Mouse (Mus musculus): Measurements from ENCODE around the gene Cdh23. TPM values are rescaled to one million over a fixed set of nuclear protein-coding genes. Genes with fewer than 3 reads are reported as not detected.
"Not testable (repeated sequence)": the region's sequence is repeated elsewhere in the genome, so short reads cannot be mapped to it uniquely, and the experiment has no call there.

The Cdh23 gene
- total RNA-seq, 1 experiment from 2014 or later = 0.84 TPM

- no peak for ATAC-seq (replicated peaks in 1 of 2; ENCODE audit: insufficient read depth in 1 of 2, low FRiP score in 2 of 2, low TSS enrichment in 1 of 2, low read depth in 1 of 2, poor library complexity in 2 of 2, severe bottlenecking in 2 of 2)
These were observed 24.2 kb upstream of the Cdh23 start for GRCm38 (mm10) chr10:60720461-60720860.

- ATAC-seq (replicated peaks in 1 of 2; ENCODE audit: insufficient read depth in 1 of 2, low FRiP score in 2 of 2, low TSS enrichment in 1 of 2, low read depth in 1 of 2, poor library complexity in 2 of 2, severe bottlenecking in 2 of 2) = no peak
These were observed 22.2 kb upstream of the Cdh23 start for GRCm38 (mm10) chr10:60718491-60718890.

- ATAC-seq (replicated peaks in 1 of 2; ENCODE audit: insufficient read depth in 1 of 2, low FRiP score in 2 of 2, low TSS enrichment in 1 of 2, low read depth in 1 of 2, poor library complexity in 2 of 2, severe bottlenecking in 2 of 2) = no peak
These were observed 20.2 kb upstream of the Cdh23 start for GRCm38 (mm10) chr10:60716449-60716848.

- not testable (repeated sequence) for ATAC-seq (replicated peaks in 1 of 2; ENCODE audit: insufficient read depth in 1 of 2, low FRiP score in 2 of 2, low TSS enrichment in 1 of 2, low read depth in 1 of 2, poor library complexity in 2 of 2, severe bottlenecking in 2 of 2)
These were observed 16.0 kb upstream of the Cdh23 start for GRCm38 (mm10) chr10:60712299-60712698.

- no peak for ATAC-seq (replicated peaks in 1 of 2; ENCODE audit: insufficient read depth in 1 of 2, low FRiP score in 2 of 2, low TSS enrichment in 1 of 2, low read depth in 1 of 2, poor library complexity in 2 of 2, severe bottlenecking in 2 of 2)
These were observed 12.5 kb upstream of the Cdh23 start for GRCm38 (mm10) chr10:60708837-60709236.

- peak; percentile 55 to 57 for ATAC-seq (replicated peaks in 1 of 2; ENCODE audit: insufficient read depth in 1 of 2, low FRiP score in 2 of 2, low TSS enrichment in 1 of 2, low read depth in 1 of 2, poor library complexity in 2 of 2, severe bottlenecking in 2 of 2)
These were observed 10.0 kb upstream of the Cdh23 start for GRCm38 (mm10) chr10:60706268-60706667.

- ATAC-seq (replicated peaks in 1 of 2; ENCODE audit: insufficient read depth in 1 of 2, low FRiP score in 2 of 2, low TSS enrichment in 1 of 2, low read depth in 1 of 2, poor library complexity in 2 of 2, severe bottlenecking in 2 of 2) = no peak
These were observed 8.8 kb upstream of the Cdh23 start for GRCm38 (mm10) chr10:60705134-60705533.

GRCm38 (mm10) chr10:60697775-60698174 lies 1.5 kb upstream of the Cdh23 start:
- ATAC-seq (replicated peaks in 1 of 2; ENCODE audit: insufficient read depth in 1 of 2, low FRiP score in 2 of 2, low TSS enrichment in 1 of 2, low read depth in 1 of 2, poor library complexity in 2 of 2, severe bottlenecking in 2 of 2) = no peak

GRCm38 (mm10) chr10:60696975-60697374 lies 685 bp upstream of the Cdh23 start:
- peak; percentile 82 to 88 for ATAC-seq (replicated peaks in 1 of 2; ENCODE audit: insufficient read depth in 1 of 2, low FRiP score in 2 of 2, low TSS enrichment in 1 of 2, low read depth in 1 of 2, poor library complexity in 2 of 2, severe bottlenecking in 2 of 2)

- peak in 1 of 2 experiments; percentile 36; a peak in 2 of 4 replicates for ATAC-seq (replicated peaks in 1 of 2; ENCODE audit: insufficient read depth in 1 of 2, low FRiP score in 2 of 2, low TSS enrichment in 1 of 2, low read depth in 1 of 2, poor library complexity in 2 of 2, severe bottlenecking in 2 of 2)
These were observed 4.5 kb downstream of the Cdh23 start for GRCm38 (mm10) chr10:60691671-60692390.

- no peak for ATAC-seq (replicated peaks in 1 of 2; ENCODE audit: insufficient read depth in 1 of 2, low FRiP score in 2 of 2, low TSS enrichment in 1 of 2, low read depth in 1 of 2, poor library complexity in 2 of 2, severe bottlenecking in 2 of 2)
These were observed 5.3 kb downstream of the Cdh23 start for GRCm38 (mm10) chr10:60690960-60691359.

GRCm38 (mm10) chr10:60689396-60689795 lies 6.9 kb downstream of the Cdh23 start:
- no peak for ATAC-seq (replicated peaks in 1 of 2; ENCODE audit: insufficient read depth in 1 of 2, low FRiP score in 2 of 2, low TSS enrichment in 1 of 2, low read depth in 1 of 2, poor library complexity in 2 of 2, severe bottlenecking in 2 of 2)

GRCm38 (mm10) chr10:60687011-60687776 lies 9.1 kb downstream of the Cdh23 start:
- peak in 1 of 2 experiments; percentile 11; a peak in 2 of 4 replicates for ATAC-seq (replicated peaks in 1 of 2; ENCODE audit: insufficient read depth in 1 of 2, low FRiP score in 2 of 2, low TSS enrichment in 1 of 2, low read depth in 1 of 2, poor library complexity in 2 of 2, severe bottlenecking in 2 of 2)

- ATAC-seq (replicated peaks in 1 of 2; ENCODE audit: insufficient read depth in 1 of 2, low FRiP score in 2 of 2, low TSS enrichment in 1 of 2, low read depth in 1 of 2, poor library complexity in 2 of 2, severe bottlenecking in 2 of 2) = no peak
These were observed 9.7 kb downstream of the Cdh23 start for GRCm38 (mm10) chr10:60686641-60686975.

GRCm38 (mm10) chr10:60685764-60686640 lies 10.3 kb downstream of the Cdh23 start:
- ATAC-seq (replicated peaks in 1 of 2; ENCODE audit: insufficient read depth in 1 of 2, low FRiP score in 2 of 2, low TSS enrichment in 1 of 2, low read depth in 1 of 2, poor library complexity in 2 of 2, severe bottlenecking in 2 of 2) = no peak

GRCm38 (mm10) chr10:60678926-60679325 lies 17.4 kb downstream of the Cdh23 start:
- ATAC-seq (replicated peaks in 1 of 2; ENCODE audit: insufficient read depth in 1 of 2, low FRiP score in 2 of 2, low TSS enrichment in 1 of 2, low read depth in 1 of 2, poor library complexity in 2 of 2, severe bottlenecking in 2 of 2) = no peak

- ATAC-seq (replicated peaks in 1 of 2; ENCODE audit: insufficient read depth in 1 of 2, low FRiP score in 2 of 2, low TSS enrichment in 1 of 2, low read depth in 1 of 2, poor library complexity in 2 of 2, severe bottlenecking in 2 of 2) = no peak
These were observed 19.0 kb downstream of the Cdh23 start for GRCm38 (mm10) chr10:60677319-60677718.

- no peak for ATAC-seq (replicated peaks in 1 of 2; ENCODE audit: insufficient read depth in 1 of 2, low FRiP score in 2 of 2, low TSS enrichment in 1 of 2, low read depth in 1 of 2, poor library complexity in 2 of 2, severe bottlenecking in 2 of 2)
These were observed 26.1 kb downstream of the Cdh23 start for GRCm38 (mm10) chr10:60670166-60670565.

All from hematopoietic stem cell, adult 5-6 weeks (primary cell).